Mouse (Mus musculus) lung, adult 2 months (tissue): ENCODE measurements around the gene Gnpat.

Experiments
- CTCF ChIP-seq: fragments of 200-500 bp; IDR thresholded peaks from 2 replicates; pipeline ENCODE4 v1.5.1; 2011; ENCODE audit warnings: mild to moderate bottlenecking, low read length, control low read depth; ENCODE audit not compliant: insufficient read depth
- POLR2A ChIP-seq: fragments of 200-500 bp; IDR thresholded peaks from 2 replicates; pipeline ENCODE4 v1.6.1; 2011; ENCODE audit warnings: low read depth, mild to moderate bottlenecking, control low read depth, low read length, borderline replicate concordance; ENCODE audit errors: extremely low read depth

DNA sequence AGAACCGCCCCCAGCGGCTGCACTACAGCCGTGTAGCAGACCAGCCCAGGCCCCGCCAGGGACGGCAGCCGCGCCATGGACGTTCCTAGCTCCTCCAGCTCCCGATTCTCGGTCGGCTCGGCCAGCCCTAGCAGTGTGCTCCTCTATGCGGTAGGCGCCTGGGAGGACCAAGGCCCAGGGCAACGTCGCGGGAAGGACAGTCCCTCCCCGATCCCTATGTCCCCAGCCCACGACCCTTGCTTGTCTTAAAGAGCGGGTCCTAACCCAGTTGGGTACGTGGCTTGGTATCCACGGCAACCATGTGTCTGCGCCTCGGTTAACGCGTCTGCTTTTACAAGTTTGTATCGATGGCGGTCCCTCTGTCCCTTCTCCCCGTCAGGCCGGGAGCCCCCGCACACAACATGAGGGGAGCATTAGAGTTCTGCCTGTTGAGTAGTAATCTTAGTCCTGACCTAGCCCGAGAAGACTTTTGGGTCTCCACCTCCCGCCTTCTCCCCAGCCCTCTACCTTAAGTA lies 387 bp downstream of the Gnpat start:
- TF ChIP-seq CTCF (no peak), POLR2A (no peak; the same call in 1 of the 2 replicates)
